Mouse (Mus musculus) olfactory bulb, adult 2 months (tissue): ENCODE measurements around the gene Tmem256. TPM values are rescaled to one million over a fixed set of nuclear protein-coding genes. Genes with fewer than 3 reads are reported as not detected.

ENCODE experiments used
- H3K27ac ChIP-seq: fragments of 200-500 bp; 2 replicates; pipeline ENCODE4 v1.5.1; 2012; ENCODE audit warnings: low read depth, low read length; ENCODE audit not compliant: insufficient read depth
- H3K4me1 ChIP-seq: fragments of 200-500 bp; 2 replicates; pipeline ENCODE4 v1.6.1; 2012; ENCODE audit warnings: low read length; ENCODE audit not compliant: control insufficient read depth, insufficient read depth
- H3K4me3 ChIP-seq: fragments of 200-500 bp; 2 replicates; pipeline ENCODE4 v1.5.1; 2012; ENCODE audit warnings: mild to moderate bottlenecking, low read depth, low read length, moderate library complexity; ENCODE audit not compliant: insufficient read depth
- CTCF ChIP-seq: fragments of 200-500 bp; IDR thresholded peaks from 2 replicates; pipeline ENCODE4 v1.5.1; 2012; ENCODE audit warnings: low read depth, mild to moderate bottlenecking, low read length, moderate library complexity; ENCODE audit not compliant: insufficient read depth
- POLR2A ChIP-seq: fragments of 200-500 bp; IDR thresholded peaks from 2 replicates; pipeline ENCODE4 v1.6.1; 2012; ENCODE audit warnings: mild to moderate bottlenecking, low read depth, low read length, moderate library complexity; ENCODE audit not compliant: insufficient read depth
- WGBS: fragments of 180-500 bp; shearing (Covaris S2); methylation state at CpG from one replicate; pipeline ENCODE4 v1.1.7; 2018; 5-methylcytosine and 5-hydroxymethylcytosine counted together
- polyA plus RNA-seq: library from polyadenylated mRNA; stranded (reverse); fragments of >200 nt; gene quantifications from 2 replicates; pipeline ENCODE4 v1.2.4, GENCODE M21; 2012; ENCODE audit warnings: low replicate concordance; ENCODE audit not compliant: missing spikeins, insufficient read depth, insufficient read length

Tmem256 gene
- polyA plus RNA-seq, result not detected in 2 replicates

GRCm38 (mm10) chr11:69837952-69838713 is at the start of gene Tmem256:
Gene Tmem256 (plus strand): TSS chr11:69838514.
- TF ChIP-seq POLR2A, result peak; percentile 87
- TF ChIP-seq CTCF, result no peak
- H3K4me3 ChIP-seq, result peak within 1 kb of the TSS; percentile 89
- WGBS, result under 1% methylated on average over 34 of the region's 34 CpGs
- H3K4me1 ChIP-seq, result peaks cover 28% of the 10 kb centered on the region
- peak within 1 kb of the TSS; percentile 84 for H3K27ac ChIP-seq

- H3K4me3 ChIP-seq, result no peak overlapping the region
- no peaks in the 10 kb centered on the region for H3K4me1 ChIP-seq
- no peak overlapping the region for H3K27ac ChIP-seq
- 64% methylated on average over 5 of the region's 5 CpGs for WGBS
- no peak for TF ChIP-seq POLR2A
- TF ChIP-seq CTCF, result no peak
Observed at GRCm38 (mm10) chr11:69789431-69789830, 48.9 kb upstream of the Tmem256 start.

GRCm38 (mm10) chr11:69791420-69791819 is 46.9 kb upstream of the Tmem256 start:
- H3K4me3 ChIP-seq, result no peak overlapping the region
- 62% methylated on average over 5 of the region's 5 CpGs for WGBS
- H3K27ac ChIP-seq, result no peak overlapping the region
- no peak for TF ChIP-seq POLR2A
- TF ChIP-seq CTCF, result no peak
- peaks cover 7% of the 10 kb centered on the region for H3K4me1 ChIP-seq

- 73% methylated on average over 5 of the region's 5 CpGs for WGBS
- TF ChIP-seq CTCF, result 0 out of 2 replicates have a peak, but pooled peaks have one; percentile 4
- no peak for TF ChIP-seq POLR2A
- Histone ChIP-seq H3K4me3 (no peak overlapping the region), H3K4me1 (peaks cover 7% of the 10 kb centered on the region), H3K27ac (no peak overlapping the region)
Observed at GRCm38 (mm10) chr11:69793429-69793828, 44.9 kb upstream of the Tmem256 start.

- 1% methylated on average over 52 of the region's 52 CpGs for WGBS
- Histone ChIP-seq H3K4me1 (peaks cover 12% of the 10 kb centered on the region), H3K4me3 (peak within 1 kb of the TSS; percentile 55), H3K27ac (no peak within 1 kb of the TSS)
- no peak for TF ChIP-seq CTCF
- 0 out of 2 replicates have a peak, but pooled peaks have one; percentile 15 for TF ChIP-seq POLR2A
Observed at GRCm38 (mm10) chr11:69795168-69795982, 42.9 kb upstream of the Tmem256 start, which contains the start of gene Chrnb1. Gene Chrnb1 (minus strand): TSS chr11:69795943.

DNA sequence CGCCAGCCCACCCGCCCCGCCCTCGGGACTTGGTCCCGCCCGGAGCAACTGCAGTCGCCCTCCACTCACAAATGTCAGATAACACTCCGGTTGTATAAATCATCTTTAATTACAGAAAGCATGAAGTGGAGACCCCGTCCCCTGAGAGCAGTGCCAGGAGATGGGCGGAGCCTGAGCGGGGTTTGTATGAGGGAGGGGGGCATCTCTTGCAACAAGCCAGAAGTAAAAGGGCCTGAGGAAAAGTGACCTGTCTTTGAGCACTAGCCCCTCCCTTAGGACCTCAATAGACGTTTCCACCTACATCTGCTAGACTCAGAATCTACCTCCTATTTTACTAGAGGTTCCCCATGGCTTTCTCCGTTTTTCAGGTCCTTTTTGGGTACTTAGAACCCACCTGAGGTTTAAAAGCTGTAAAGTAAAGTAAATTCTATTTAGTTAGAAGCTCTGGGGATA is 42.3 kb upstream of the Tmem256 start:
- TF ChIP-seq CTCF (no peak), POLR2A (no peak)
- Histone ChIP-seq H3K4me3 (no peak overlapping the region), H3K27ac (no peak overlapping the region), H3K4me1 (peaks cover 18% of the 10 kb centered on the region)
- WGBS, result 10% methylated on average over 13 of the region's 13 CpGs

GRCm38 (mm10) chr11:69797924-69798323 is 40.4 kb upstream of the Tmem256 start:
- Histone ChIP-seq H3K4me1 (peaks cover 31% of the 10 kb centered on the region), H3K27ac (no peak overlapping the region), H3K4me3 (no peak overlapping the region)
- TF ChIP-seq CTCF, result no peak
- no peak for TF ChIP-seq POLR2A
- 92% methylated on average over 7 of the region's 7 CpGs for WGBS

DNA sequence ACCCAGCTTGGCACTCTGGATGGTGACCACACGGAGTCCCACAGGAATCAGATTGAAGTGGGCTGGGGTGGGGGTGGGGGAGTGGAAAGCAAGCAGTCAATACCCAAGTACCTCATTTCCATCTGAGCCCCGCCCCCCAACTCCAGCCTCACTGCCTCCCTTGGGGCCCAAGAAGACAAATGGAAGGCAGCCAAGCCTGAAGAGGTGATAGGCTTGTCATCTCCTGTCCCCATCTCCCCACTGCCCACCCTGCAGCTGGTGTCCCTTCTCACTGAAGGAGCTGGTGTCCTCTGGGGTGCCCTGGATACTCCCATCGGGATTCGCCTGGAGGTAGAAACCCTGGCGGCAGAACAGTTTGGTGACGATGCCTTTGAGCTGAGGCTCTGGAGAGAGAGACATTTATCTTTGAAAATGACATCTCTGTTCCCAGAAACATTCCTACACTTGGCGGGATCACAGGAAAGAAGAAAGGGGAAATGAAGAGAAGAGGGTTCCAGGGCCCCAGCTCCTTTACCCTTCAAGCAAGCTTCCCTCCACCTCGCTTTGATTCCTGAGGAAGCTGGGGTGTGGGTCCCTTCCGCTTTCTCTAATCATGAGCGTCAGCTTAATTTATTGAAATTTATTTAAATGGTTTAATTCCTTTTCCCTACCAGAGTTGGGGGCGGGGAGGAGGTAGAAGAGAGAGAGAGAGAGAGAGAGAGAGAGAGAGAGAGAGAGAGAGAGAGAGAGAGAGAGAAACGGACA is 38.7 kb upstream of the Tmem256 start:
- 45% methylated on average over 12 of the region's 12 CpGs for whole genome bisulfite sequencing
- TF ChIP-seq CTCF (no peak), POLR2A (no peak)
- peaks cover 42% of the 10 kb centered on the region for H3K4me1 ChIP-seq

GRCm38 (mm10) chr11:69800138-69800391 is 38.2 kb upstream of the Tmem256 start:
- 27% methylated on average over 11 of the region's 11 CpGs for WGBS
- H3K4me1 ChIP-seq, result peaks cover 42% of the 10 kb centered on the region
- TF ChIP-seq CTCF (no peak), POLR2A (no peak)
- peak overlapping the region; percentile 47 for H3K4me3 ChIP-seq
- H3K27ac ChIP-seq, result no peak overlapping the region

More for the DNA sequence above, 38.7 kb upstream of the Tmem256 start:
- Histone ChIP-seq H3K27ac (no peak overlapping the region), H3K4me3 (peak overlapping the region; percentile 47; the same call in 1 of the 2 replicates)
